Mouse (Mus musculus): ENCODE results near the gene Cse1l. TPM values are rescaled to one million over a fixed set of nuclear protein-coding genes. Genes with fewer than 3 reads are reported as not detected.

Cse1l gene
- total RNA-seq, 2 experiments from 2014 or later = 52.2 to 60.6 TPM

DNA sequence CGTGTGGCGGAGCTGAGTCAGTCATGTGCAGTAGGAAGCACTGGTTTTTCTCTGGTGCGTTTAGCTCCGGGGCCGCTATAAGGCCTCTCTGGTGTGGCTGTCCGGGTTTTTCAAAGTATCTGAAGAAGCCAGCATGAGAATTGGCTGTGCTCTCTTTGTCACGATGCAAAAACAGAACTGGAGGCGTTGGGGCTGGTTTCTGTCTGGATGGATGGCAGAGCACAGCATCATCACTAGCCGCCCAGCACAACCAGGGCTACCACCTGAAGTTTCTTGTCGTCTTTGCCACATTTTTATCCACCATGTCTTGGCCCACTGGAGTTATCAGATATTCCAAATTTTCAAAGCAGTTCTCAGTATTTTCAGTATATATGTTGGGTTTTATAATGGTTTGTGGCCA lies 43.1 kb downstream of the Cse1l start:
- no peak for TF ChIP-seq CTCF (IDR thresholded peaks at IDR 0.05)
- no peak for DNase-seq (ENCODE audit: extremely low spot score in 1 of 2, low spot score in 2 of 2)
- intact Hi-C loops (cut with DNase I) = no loop called here
- H3K27ac ChIP-seq = peak overlapping the region; percentile 28; the same call in 1 of the 2 replicates
- no peak overlapping the region for H3K4me3 ChIP-seq

DNA sequence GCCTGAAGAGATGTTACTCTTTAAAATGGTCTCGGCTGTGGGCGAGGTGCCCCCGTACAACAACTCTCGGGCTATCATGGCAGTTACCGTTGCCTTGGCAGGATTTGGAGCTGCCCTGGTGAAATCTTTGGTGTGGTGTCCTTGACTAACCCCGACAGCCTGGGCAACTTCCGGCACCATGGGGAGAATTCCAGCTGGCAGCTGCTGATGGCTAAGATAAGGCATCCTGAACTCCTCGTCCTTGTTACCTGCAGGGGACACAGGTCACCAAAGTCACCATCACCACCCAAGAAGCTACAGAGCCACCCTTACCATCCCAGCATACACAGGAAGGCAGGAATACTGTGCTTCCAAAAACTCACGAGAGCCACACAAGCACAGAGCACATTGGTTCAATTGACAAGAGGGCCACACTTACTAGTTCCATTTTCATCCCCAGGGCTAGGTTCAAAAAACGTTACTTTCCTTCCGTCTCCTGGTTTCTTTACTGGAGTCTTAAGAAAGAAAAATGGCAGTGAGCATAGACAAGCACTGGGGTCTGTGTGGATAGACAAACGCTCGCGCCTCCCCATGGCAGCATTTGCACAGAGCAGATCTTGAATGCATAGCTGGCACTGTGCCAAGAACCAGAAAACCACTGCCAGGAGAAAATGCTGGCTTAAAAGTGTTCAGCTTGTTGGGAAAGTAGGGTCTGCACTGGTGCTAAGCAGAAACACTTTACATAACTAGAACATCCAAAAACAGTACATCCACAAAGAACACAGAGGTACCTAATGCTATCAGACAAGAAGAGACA lies 45.2 kb downstream of the Cse1l start:
- intact Hi-C loops (cut with DNase I) = no loop called here
- TF ChIP-seq CTCF (IDR thresholded peaks at IDR 0.05) = no peak; the same call in 1 of the 2 replicates
- DNase-seq (ENCODE audit: extremely low spot score in 1 of 2, low spot score in 2 of 2) = peak; percentile 45 to 49
- Histone ChIP-seq H3K4me3 (no peak overlapping the region), H3K27ac (peak overlapping the region; percentile 24; the same call in 1 of the 2 replicates)

DNA sequence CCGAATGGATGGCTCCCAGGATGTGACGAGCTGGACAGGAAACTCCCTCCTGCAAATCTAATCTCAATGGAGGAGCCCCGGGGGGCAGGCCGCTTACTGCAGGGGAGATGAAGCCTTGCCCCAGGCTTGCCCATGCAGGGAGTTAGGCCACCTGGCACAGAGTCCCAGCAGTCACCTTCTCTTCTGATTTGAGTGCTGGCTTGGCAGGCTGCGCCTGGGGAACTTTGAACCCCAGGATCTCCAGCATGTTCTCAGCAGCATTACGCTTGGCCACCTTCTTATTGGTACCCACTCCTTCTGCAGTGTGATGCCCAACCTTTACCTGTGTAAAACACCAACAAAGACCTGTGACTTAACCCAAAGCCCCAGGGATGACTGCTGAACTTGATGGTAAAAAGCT lies 46.3 kb downstream of the Cse1l start:
- DNase-seq (ENCODE audit: extremely low spot score in 1 of 2, low spot score in 2 of 2) = no peak
- Histone ChIP-seq H3K4me3 (no peak overlapping the region), H3K27ac (no peak overlapping the region)
- intact Hi-C loops (cut with DNase I) = no loop called here
- TF ChIP-seq CTCF (IDR thresholded peaks at IDR 0.05) = no peak

DNA sequence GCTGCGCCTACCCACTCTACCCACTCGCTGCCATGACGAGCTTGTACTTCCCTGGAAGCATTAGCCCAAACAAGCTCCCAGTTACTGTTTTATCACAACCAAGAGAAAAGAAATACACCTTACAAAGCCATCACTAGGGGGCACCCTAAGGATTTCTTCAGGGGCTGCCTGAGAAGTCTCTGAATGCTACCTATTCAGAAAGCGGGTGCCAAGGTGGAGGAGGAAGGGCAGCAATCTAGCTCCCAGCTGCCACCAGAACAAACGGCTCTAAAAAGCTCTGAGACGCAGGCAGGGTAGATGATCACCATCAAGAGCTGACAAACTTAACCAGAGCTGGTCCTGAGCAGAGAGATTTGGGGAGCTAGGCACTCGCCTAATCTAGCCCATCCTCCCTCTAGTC lies 51.0 kb downstream of the Cse1l start:
- DNase-seq (ENCODE audit: extremely low spot score in 1 of 2, low spot score in 2 of 2) = peak; percentile 58 to 66
- no peak overlapping the region for H3K27ac ChIP-seq
- intact Hi-C loops (cut with DNase I) = loop anchor here (1.0 to 2.0 kb wide), 2 partner anchors 40 to 47 kb away; partner anchors contain the start of gene Stau1
- TF ChIP-seq CTCF (IDR thresholded peaks at IDR 0.05) = peak; percentile 75
- H3K4me3 ChIP-seq = no peak overlapping the region

DNA sequence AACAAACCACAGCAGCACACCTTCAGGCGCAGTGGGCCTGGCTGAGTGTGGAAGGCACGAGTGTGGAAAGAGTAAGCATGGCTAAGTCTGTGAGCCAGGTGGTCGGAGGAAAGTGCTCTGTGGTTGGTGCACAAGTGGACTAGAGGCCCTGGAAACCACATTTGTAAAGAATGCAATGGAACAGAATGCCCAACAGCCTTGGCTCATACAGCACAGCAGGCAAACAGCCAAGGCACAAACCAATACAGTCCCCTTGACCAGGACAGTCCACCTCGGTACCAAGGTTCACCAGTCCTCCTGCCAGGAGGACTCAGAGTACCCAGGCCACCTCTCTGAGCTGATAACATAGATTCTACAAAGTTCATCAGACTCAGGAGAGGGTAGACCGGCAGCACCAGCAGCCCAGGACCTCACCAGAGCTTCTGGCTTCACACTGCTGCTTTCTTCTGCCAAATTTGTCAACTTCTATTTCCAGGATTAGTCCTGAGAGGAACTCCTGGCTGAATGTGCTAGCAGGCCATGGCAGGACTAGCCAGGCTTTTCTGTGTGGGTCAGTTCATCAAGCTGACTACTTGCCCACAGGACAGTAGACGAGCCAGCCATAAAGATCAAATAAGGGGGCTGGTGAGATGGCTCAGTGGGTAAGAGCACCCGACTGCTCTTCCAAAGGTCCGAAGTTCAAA lies 54.9 kb downstream of the Cse1l start:
- TF ChIP-seq CTCF (IDR thresholded peaks at IDR 0.05) = no peak
- Histone ChIP-seq H3K27ac (no peak overlapping the region), H3K4me3 (no peak overlapping the region)
- no peak for DNase-seq (ENCODE audit: extremely low spot score in 1 of 2, low spot score in 2 of 2)
- intact Hi-C loops (cut with DNase I) = no loop called here

DNA sequence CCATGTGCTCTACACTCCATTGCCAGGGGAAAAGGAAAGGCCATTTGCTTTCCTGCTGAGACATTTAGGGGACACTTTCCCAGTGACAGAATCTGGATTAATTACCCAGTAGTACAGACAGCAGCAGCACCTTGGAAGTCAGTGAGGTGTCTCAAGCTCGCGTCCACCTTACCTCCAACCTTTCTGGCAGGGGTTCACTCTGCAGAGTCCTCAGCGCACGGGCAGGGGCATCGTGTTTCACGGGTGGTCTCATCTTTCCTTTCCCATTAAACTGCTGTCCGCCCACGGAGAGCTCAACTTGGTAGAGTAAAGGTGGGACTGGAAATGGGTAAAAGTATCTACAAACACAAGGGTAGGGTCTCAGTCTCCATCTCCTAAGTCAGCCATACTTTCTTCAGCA lies 57.4 kb downstream of the Cse1l start:
- intact Hi-C loops (cut with DNase I) = no loop called here

DNA sequence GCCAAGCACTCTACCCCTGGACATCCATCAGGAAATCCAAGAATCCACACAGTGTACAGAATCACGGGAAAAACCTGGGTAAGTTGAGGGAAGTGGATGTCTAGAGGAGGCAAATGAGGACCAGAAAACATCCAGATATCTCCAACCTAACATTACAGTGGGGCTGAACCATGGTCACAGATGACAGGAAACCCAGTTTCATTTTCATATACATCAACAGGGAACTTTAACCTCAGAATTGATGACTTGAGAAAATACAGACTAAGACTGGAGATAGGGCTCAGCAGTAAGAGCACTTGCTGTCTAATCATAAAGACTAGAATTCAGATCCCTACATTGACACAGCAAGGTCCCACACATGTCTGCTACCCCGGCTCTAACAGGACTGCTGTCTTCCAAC lies 58.9 kb downstream of the Cse1l start:
- no peak for TF ChIP-seq CTCF (IDR thresholded peaks at IDR 0.05)
- Histone ChIP-seq H3K27ac (no peak overlapping the region), H3K4me3 (no peak overlapping the region)
- DNase-seq (ENCODE audit: extremely low spot score in 1 of 2, low spot score in 2 of 2) = no peak
- intact Hi-C loops (cut with DNase I) = no loop called here

More for the DNA sequence above, 57.4 kb downstream of the Cse1l start:
- no peak for DNase-seq (ENCODE audit: extremely low spot score in 1 of 2, low spot score in 2 of 2)
- TF ChIP-seq CTCF (IDR thresholded peaks at IDR 0.05) = no peak
- Histone ChIP-seq H3K27ac (no peak overlapping the region), H3K4me3 (no peak overlapping the region)

DNA sequence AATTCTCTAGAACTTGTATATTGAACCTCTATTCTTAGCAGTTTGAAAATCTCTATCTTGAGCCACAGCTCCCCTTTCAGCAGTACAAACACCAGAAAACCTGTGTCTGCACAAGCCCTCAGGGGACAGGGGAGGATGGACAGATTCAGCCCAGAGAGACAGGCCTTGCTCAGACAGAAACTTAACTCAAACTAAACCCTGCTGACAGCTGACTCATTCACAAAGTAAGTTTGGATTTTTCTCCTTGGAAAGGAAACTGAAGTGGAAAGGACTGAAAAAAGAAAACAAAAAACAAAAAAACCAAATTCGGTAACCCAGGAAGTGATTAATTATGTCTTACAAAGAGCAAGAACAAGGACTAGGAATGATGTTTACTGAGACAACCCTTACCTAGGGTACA lies 67.3 kb downstream of the Cse1l start:
- intact Hi-C loops (cut with DNase I) = no loop called here
- no peak for TF ChIP-seq CTCF (IDR thresholded peaks at IDR 0.05)
- Histone ChIP-seq H3K27ac (no peak overlapping the region; the same call in 1 of the 2 replicates), H3K4me3 (no peak overlapping the region)
- DNase-seq (ENCODE audit: extremely low spot score in 1 of 2, low spot score in 2 of 2) = no peak

DNA sequence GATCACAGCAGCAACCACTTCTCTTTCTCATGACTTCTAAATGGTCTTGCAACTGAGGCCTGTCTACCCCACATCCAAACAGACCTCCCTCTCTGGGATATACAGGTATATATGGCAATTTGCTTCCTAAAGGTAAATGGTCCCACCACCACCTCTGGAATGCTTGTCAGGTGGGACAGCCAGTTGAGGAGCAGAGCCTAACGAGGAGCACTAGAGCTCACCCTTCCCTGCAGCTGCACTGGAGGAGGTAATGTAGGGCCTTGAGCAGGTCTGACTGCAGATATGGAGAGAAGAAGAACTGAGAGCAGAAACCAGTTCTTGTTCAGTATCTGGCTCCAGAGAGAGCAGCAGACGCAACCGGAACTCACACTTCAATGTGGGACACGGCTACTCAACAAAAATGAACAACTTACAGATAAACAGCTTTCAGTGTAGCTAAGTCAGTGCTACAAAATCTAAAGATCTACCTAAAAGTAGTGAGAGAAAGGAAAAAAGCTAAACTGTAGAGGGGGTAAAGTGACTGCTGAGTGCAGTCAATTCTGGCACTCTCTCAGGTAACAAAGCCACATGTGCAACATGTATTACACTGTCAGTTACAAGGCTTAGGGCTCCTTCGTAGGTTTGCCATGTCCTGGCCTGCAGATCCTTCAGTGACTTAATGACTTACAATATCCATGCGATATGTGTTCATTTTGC lies 68.5 kb downstream of the Cse1l start:
- no peak for DNase-seq (ENCODE audit: extremely low spot score in 1 of 2, low spot score in 2 of 2)
- no peak for TF ChIP-seq CTCF (IDR thresholded peaks at IDR 0.05)
- no peak overlapping the region; the same call in 1 of the 2 replicates for H3K27ac ChIP-seq

DNA sequence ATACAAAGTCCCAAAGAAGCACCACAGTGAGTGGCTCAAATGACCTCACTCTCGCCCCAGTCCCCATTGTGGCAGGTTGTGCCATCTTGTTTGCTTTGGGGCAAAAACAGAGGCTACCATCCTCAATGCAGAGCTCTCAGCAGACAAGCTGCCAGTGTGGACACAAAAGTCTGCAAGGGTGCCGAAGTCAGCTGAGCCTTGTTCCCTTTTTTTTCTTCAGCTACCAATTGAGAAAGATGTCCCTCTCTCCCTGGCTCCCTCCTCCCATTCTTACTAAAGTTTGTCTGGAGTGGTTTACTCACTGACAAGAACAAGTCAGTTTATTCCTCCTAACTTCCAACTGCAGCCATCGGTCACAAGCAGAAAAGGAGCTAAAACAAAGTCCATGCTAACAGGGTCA lies 70.5 kb downstream of the Cse1l start:
- DNase-seq (ENCODE audit: extremely low spot score in 1 of 2, low spot score in 2 of 2) = no peak
- Histone ChIP-seq H3K27ac (peak overlapping the region; percentile 61; the same call in 1 of the 2 replicates), H3K4me3 (no peak overlapping the region)
- no peak for TF ChIP-seq CTCF (IDR thresholded peaks at IDR 0.05)
- intact Hi-C loops (cut with DNase I) = no loop called here

More for the DNA sequence above, 68.5 kb downstream of the Cse1l start:
- intact Hi-C loops (cut with DNase I) = no loop called here
- no peak overlapping the region for H3K4me3 ChIP-seq

DNA sequence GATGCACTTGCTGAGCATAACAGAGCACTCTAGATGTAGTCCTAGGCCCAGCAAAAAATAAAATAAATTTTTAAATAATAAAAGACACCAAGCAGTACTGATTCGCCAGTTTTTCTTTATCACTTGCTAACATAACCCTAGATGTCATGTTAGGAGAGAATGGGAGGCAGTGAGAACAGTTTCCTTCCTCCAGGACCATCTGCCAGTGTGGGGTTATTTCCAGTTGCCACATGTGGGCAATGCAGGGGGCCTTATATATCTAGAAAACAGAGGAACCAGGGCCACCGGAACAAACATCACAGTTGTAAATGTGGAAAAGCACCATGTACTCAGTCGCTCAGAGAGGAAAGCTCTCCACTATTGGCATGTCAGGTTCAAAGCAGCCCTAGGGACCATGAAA lies 71.7 kb downstream of the Cse1l start:
- Histone ChIP-seq H3K4me3 (no peak overlapping the region), H3K27ac (no peak overlapping the region; the same call in 1 of the 2 replicates)
- no peak for TF ChIP-seq CTCF (IDR thresholded peaks at IDR 0.05)
- DNase-seq (ENCODE audit: extremely low spot score in 1 of 2, low spot score in 2 of 2) = no peak
- intact Hi-C loops (cut with DNase I) = no loop called here

DNA sequence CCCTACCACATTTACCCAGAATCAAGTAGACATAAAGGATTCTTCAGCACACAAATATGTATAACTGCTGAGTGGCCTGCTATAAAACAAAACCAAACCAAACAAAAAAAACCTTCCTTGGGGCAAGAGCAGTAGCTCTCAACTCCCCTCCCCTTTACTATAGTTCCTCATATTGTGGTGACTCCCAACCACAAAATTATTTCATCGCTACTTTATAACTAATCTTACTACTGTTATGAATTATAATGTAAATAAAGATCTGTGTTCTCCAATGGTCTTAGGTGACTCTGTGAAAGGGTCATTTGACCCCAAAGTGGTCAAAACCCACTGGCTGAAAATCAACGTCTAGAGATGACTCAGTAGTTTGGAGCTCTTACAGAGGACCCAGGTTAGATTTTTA lies 74.3 kb downstream of the Cse1l start:
- TF ChIP-seq CTCF (IDR thresholded peaks at IDR 0.05) = no peak
- no peak for DNase-seq (ENCODE audit: extremely low spot score in 1 of 2, low spot score in 2 of 2)
- H3K4me3 ChIP-seq = no peak overlapping the region
- no peak overlapping the region for H3K27ac ChIP-seq
- intact Hi-C loops (cut with DNase I) = no loop called here
